Mouse (Mus musculus) cortical plate, adult 2 months (tissue): Measurements from ENCODE around the gene Gm8180.
"Not testable (repeated sequence)": the region's sequence is repeated elsewhere in the genome, so short reads cannot be mapped to it uniquely, and the experiment has no call there.

ENCODE experiments used
- CTCF ChIP-seq: fragments of 200-500 bp; IDR thresholded peaks from 2 replicates; pipeline ENCODE4 v1.5.1; 2011; ENCODE audit warnings: mild to moderate bottlenecking, control low read depth, low read length; ENCODE audit not compliant: insufficient read depth; ENCODE audit errors: extremely low read depth
- POLR2A ChIP-seq: fragments of 200-500 bp; IDR thresholded peaks from 2 replicates; pipeline ENCODE4 v1.6.1; 2011; ENCODE audit warnings: mild to moderate bottlenecking, low read length, control low read depth; ENCODE audit not compliant: insufficient read depth; ENCODE audit errors: extremely low read depth

DNA sequence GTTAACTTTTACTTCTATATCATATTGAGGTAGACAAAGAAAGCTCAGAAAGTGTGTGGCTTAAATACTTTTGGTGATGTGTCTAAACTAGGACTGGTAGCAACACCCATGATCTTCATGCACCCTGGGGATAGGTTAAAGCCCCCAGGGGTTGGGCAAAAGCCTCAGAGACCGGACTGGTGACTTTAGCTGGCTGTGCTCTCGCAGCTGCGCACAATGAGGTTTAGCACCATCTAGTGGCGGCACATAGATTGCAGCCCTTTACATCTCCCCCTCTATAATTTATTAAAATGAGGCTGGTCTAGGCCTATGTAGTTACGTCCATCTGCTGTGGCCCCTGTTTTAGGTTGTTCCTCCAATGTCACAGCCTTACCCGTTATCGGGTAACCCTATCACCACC, 19.9 kb upstream of the Gm8180 start:
- TF ChIP-seq POLR2A, CTCF: not testable (repeated sequence)
